Mouse (Mus musculus) gastrocnemius, adult 2 months (tissue): ENCODE measurements at regions not wholly inside any gene's neighbourhood (a gene's known extent, or its start where the extent isn't known, plus 50 kb on each side); places are given as distances from the start of the nearest gene placed in this dataset.

Experiments used
- DNase-seq: peaks from one replicate; pipeline ENCODE4 v3.0.0; 2022
- H3K27ac ChIP-seq: fragments of 200-600 bp; 2 replicates; pipeline ENCODE4 v1.8.1; 2022; ENCODE audit warnings: mild to moderate bottlenecking
- H3K4me3 ChIP-seq: fragments of 200-600 bp; 2 replicates; pipeline ENCODE4 v1.8.1; 2022; ENCODE audit warnings: mild to moderate bottlenecking, moderate library complexity
- CTCF ChIP-seq: fragments of 200-600 bp; IDR thresholded peaks from 2 replicates; pipeline ENCODE4 v1.8.1; 2022; ENCODE audit warnings: antibody characterized with exemption, mild to moderate bottlenecking, moderate library complexity
- intact Hi-C: fragments of 180-260 bp; cut with DNase I; formaldehyde crosslinking; loops from one replicate; pipeline ENCODE4 v1.15.1; 2025

GRCm38 (mm10) chr3:119895141-119895540 lies 110.9 kb upstream of the Ptbp2 start:
- no peak overlapping the region for H3K4me3 ChIP-seq
- no peak for TF ChIP-seq CTCF
- DNase-seq, result no peak
- no peak overlapping the region for H3K27ac ChIP-seq
- intact Hi-C loops, result no loop called here

- no peak overlapping the region for H3K4me3 ChIP-seq
- TF ChIP-seq CTCF, result no peak
Observed at GRCm38 (mm10) chr3:119894035-119894434, 109.8 kb upstream of the Ptbp2 start.

DNA sequence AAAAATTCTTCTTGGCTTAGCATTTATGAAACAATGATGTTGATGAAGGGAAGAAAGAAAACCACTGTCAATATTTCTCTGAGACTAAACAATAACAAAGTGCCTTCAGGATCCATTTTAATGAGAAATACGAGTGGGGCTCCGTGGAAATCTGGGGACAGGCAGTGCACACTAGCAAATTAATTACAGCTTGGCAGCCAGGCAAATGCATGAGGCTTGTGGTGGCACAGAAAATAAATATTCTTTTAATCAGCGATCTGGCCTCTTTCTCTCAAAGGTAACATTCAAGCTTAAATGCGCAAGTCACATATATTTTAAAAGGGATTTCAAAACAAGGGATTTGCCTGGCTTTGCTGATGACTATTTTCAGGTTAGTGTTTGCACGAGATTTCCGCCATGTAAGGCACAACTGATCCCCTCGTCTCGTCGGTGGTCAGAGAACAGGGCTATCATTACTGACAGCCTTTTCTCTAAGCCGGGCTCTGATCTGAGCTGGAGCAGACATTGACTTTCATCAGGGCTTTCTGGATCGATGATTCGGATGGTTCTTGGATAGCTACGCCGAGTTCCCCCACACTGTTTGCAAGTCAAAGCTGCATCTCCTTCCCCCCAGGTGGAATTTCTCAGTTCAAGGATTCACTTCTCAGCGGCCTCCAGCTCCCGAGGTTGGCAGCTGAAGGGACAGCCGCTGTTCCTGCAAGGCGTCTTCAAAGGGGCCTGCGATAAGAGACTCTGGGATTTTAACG lies 109.1 kb upstream of the Ptbp2 start:
- TF ChIP-seq CTCF, result no peak
- no peak for DNase-seq
- peak overlapping the region; percentile 23 for H3K4me3 ChIP-seq
- H3K27ac ChIP-seq, result no peak overlapping the region
- intact Hi-C loops, result no loop called here

More at GRCm38 (mm10) chr3:119894035-119894434, 109.8 kb upstream of the Ptbp2 start:
- DNase-seq, result no peak
- H3K27ac ChIP-seq, result no peak overlapping the region
- intact Hi-C loops, result no loop called here

- H3K4me3 ChIP-seq, result no peak overlapping the region
- no peak for TF ChIP-seq CTCF
- intact Hi-C loops, result no loop called here
- DNase-seq, result no peak
- H3K27ac ChIP-seq, result no peak overlapping the region
Observed at GRCm38 (mm10) chr3:119892533-119893164, 108.4 kb upstream of the Ptbp2 start.

GRCm38 (mm10) chr3:119890911-119891310 lies 106.6 kb upstream of the Ptbp2 start:
- TF ChIP-seq CTCF, result no peak
- Histone ChIP-seq H3K4me3 (no peak overlapping the region), H3K27ac (no peak overlapping the region)
- no peak for DNase-seq
- intact Hi-C loops, result no loop called here

GRCm38 (mm10) chr3:119888487-119888886 lies 104.2 kb upstream of the Ptbp2 start:
- Histone ChIP-seq H3K27ac (no peak overlapping the region), H3K4me3 (no peak overlapping the region)
- intact Hi-C loops, result no loop called here
- DNase-seq, result no peak
- no peak for TF ChIP-seq CTCF

GRCm38 (mm10) chr3:119876395-119876794 lies 92.1 kb upstream of the Ptbp2 start:
- intact Hi-C loops, result no loop called here
- no peak for TF ChIP-seq CTCF
- DNase-seq, result no peak
- Histone ChIP-seq H3K27ac (no peak overlapping the region), H3K4me3 (no peak overlapping the region)

- no peak overlapping the region for H3K4me3 ChIP-seq
- intact Hi-C loops, result no loop called here
- DNase-seq, result no peak
- H3K27ac ChIP-seq, result no peak overlapping the region
- no peak for TF ChIP-seq CTCF
Observed at GRCm38 (mm10) chr3:119875061-119875460, 90.8 kb upstream of the Ptbp2 start.

DNA sequence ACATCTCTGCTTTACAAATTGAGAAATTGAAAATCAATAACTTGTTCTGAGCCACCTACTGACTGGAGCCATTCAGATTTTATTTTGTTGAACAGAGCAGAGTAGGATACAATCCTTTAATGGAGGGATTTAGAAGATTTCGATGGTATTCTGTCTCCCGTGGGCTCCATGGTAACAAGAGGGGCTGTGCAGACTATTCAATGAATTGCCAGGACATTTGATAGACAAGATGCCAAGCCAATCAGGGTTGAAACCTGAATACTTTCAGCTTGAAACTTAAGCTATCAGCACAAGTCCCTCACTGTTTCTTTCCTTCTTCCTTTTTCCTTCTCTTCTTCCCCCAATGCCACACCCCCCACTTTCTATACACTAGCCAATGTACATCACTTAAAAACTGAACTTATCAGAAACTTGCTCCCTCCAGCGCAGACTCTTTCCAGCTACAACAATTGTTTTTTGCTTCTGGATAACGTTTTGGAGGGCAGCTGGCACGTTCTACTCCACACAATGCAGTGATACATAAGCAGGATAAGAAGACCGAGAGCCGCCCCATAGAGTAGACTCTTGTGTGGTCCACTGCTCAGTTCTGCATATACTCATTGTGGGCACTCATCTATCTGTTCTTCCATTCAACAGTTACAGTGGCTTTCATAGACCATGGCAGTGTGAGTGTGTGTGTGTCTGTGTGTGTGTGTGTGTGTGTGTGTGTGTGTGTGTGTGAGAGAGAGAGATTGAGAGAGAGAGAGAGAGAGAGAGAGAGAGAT lies 78.1 kb upstream of the Ptbp2 start:
- Histone ChIP-seq H3K4me3 (no peak overlapping the region), H3K27ac (no peak overlapping the region)
- DNase-seq, result no peak
- no peak for TF ChIP-seq CTCF
- intact Hi-C loops, result no loop called here
